Mouse (Mus musculus) olfactory bulb, adult 2 months (tissue): Measurements from ENCODE around the gene Olfr20. TPM values are rescaled to one million over a fixed set of nuclear protein-coding genes. Genes with fewer than 3 reads are reported as not detected.

ENCODE experiments used
- H3K27ac ChIP-seq: fragments of 200-500 bp; 2 replicates; pipeline ENCODE4 v1.5.1; 2012; ENCODE audit warnings: low read depth, low read length; ENCODE audit not compliant: insufficient read depth
- H3K4me1 ChIP-seq: fragments of 200-500 bp; 2 replicates; pipeline ENCODE4 v1.6.1; 2012; ENCODE audit warnings: low read length; ENCODE audit not compliant: control insufficient read depth, insufficient read depth
- H3K4me3 ChIP-seq: fragments of 200-500 bp; 2 replicates; pipeline ENCODE4 v1.5.1; 2012; ENCODE audit warnings: mild to moderate bottlenecking, low read depth, low read length, moderate library complexity; ENCODE audit not compliant: insufficient read depth
- CTCF ChIP-seq: fragments of 200-500 bp; IDR thresholded peaks from 2 replicates; pipeline ENCODE4 v1.5.1; 2012; ENCODE audit warnings: low read depth, mild to moderate bottlenecking, low read length, moderate library complexity; ENCODE audit not compliant: insufficient read depth
- POLR2A ChIP-seq: fragments of 200-500 bp; IDR thresholded peaks from 2 replicates; pipeline ENCODE4 v1.6.1; 2012; ENCODE audit warnings: mild to moderate bottlenecking, low read depth, low read length, moderate library complexity; ENCODE audit not compliant: insufficient read depth
- WGBS: fragments of 180-500 bp; shearing (Covaris S2); methylation state at CpG from one replicate; pipeline ENCODE4 v1.1.7; 2018; 5-methylcytosine and 5-hydroxymethylcytosine counted together
- polyA plus RNA-seq: library from polyadenylated mRNA; stranded (reverse); fragments of >200 nt; gene quantifications from 2 replicates; pipeline ENCODE4 v1.2.4, GENCODE M21; 2012; ENCODE audit warnings: low replicate concordance; ENCODE audit not compliant: missing spikeins, insufficient read depth, insufficient read length

Gene Olfr20
- polyA plus RNA-seq, 1 experiment: not detected

DNA sequence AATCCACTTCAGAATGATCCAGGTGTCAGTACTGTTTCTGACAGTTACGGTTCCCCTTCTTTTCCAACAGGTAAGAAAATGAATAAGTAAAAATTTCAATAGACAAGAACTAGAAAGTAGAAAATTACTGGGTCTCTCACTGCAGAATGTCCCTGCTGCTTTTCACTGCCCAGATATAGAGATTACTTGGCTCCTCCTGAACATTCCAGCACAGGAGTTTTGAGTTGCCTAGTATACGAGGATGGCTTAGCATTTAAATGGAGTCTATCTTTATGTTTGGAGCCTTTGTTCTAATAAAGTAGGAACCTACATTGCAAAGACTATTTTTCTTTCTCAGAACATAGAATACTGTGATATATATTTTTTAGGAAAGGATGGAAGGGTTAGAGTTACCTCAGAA lies 17.2 kb upstream of the Olfr20 start:
- no peak for TF ChIP-seq CTCF
- TF ChIP-seq POLR2A: no peak
- Histone ChIP-seq H3K4me1 (no peaks in the 10 kb centered on the region), H3K4me3 (no peak overlapping the region), H3K27ac (no peak overlapping the region)
- 62% methylated on average over 2 of the region's 2 CpGs for WGBS

DNA sequence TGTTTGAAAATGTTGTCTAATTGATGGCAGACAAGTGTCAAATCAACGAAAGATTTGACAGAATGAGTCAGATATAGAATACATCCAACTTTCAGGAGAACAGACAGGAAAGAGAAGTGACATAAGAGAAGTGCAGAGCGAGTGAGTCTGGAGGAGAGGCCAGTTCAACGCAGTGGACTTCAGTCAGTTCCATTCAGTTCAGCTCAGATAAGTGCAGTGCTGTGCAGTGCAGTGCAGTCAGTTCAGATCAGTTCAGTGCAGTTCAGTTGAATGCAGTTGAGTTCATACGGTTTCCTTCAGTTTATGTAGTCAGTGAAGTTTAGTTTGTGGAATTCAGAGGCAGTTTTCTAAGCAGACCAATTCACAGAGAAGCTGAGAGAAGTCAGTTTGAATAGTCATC lies 13.7 kb upstream of the Olfr20 start:
- TF ChIP-seq POLR2A: no peak
- TF ChIP-seq CTCF: no peak
- WGBS: 80% methylated on average over 4 of the region's 4 CpGs
- no peak overlapping the region for H3K4me3 ChIP-seq
- H3K4me1 ChIP-seq: no peaks in the 10 kb centered on the region
- no peak overlapping the region for H3K27ac ChIP-seq

DNA sequence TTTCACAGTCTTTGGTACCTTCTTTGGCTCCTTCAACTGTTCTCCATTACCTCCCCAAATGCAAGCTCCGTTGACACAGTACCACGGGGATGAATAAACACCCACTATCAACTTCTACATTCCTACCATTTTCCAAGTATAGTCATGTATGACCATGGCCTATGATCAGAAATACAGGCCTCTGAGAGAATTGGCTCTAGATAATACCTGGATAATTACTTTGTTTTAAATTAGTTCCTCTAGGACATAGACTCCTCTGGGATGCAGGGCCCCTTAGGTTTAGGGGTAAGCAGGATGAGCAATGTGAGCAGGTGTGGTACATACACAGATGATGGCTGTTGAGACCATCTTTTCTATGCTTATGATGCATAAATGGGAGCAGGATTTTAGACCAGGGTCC lies 20.4 kb downstream of the Olfr20 start, which contains the start of gene Olfr376:
TSS of gene Olfr376 (plus strand) at position 301 of the 400 bp plus-strand sequence.
- no peak within 1 kb of the TSS for H3K27ac ChIP-seq
- H3K4me1 ChIP-seq: no peaks in the 10 kb centered on the region
- H3K4me3 ChIP-seq: no peak within 1 kb of the TSS
- TF ChIP-seq CTCF (no peak), POLR2A (no peak)
- 90% methylated on average over 2 of the region's 2 CpGs for WGBS

DNA sequence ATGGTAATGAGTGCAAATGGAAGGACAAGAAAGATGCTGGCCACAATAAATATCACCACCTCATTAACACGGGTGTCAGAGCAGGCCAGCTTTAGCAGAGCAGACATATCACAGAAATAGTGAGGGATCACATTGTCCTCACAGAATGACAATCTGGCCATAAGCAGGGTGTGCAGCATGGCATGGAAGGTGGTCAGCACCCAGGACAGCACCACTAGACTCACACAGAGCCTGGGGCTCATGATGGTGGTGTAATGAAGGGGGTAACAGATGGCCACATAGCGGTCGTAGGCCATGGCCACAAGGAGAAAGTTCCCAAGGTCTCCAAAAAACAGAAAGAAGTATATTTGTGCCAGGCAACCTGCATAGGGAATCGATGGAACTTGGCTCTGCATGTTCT lies 44.8 kb downstream of the Olfr20 start:
- Histone ChIP-seq H3K4me1 (no peaks in the 10 kb centered on the region), H3K27ac (no peak overlapping the region), H3K4me3 (no peak overlapping the region)
- 73% methylated on average over 4 of the region's 4 CpGs for WGBS
- TF ChIP-seq POLR2A (no peak), CTCF (no peak)

DNA sequence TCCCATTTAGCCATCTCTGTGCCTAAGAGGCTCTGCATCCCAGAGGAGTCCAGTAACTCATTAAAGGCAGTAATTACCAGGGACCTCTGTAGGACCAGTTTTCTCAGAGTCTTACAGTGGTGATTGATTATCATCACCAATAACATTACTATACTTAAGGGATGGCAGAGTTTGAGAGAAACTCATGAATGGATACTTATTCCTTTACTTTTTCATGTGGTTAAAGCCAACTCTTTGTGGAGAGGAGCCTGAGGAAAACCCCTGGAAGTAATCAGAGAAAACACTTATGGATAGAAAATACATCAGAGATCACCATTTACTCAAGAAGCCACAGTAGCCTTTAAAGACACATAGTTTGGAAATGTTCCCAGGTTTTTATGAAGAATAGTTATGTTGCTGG lies 48.9 kb downstream of the Olfr20 start, which contains the start of gene Olfr1:
TSS of gene Olfr1 (minus strand) at position 101 of the 400 bp plus-strand sequence.
- Histone ChIP-seq H3K4me3 (no peak within 1 kb of the TSS), H3K4me1 (no peaks in the 10 kb centered on the region), H3K27ac (no peak within 1 kb of the TSS)
- TF ChIP-seq POLR2A (no peak), CTCF (no peak)

Other genes with a start within 250 kb of the Olfr20 start
- gene Haspin, start 212.5 kb upstream of the Olfr20 start, polyA plus RNA-seq: not detected in 2 replicates
- not detected in 2 replicates for gene P2rx5, start 190.4 kb upstream of the Olfr20 start, polyA plus RNA-seq
- gene Emc6, start 173.7 kb upstream of the Olfr20 start, polyA plus RNA-seq: not detected in 2 replicates
- not detected in 2 replicates for gene Tax1bp3, start 173.7 kb upstream of the Olfr20 start, polyA plus RNA-seq
- not detected in 2 replicates for gene Ctns, start 151.7 kb upstream of the Olfr20 start, polyA plus RNA-seq
- not detected in 2 replicates for gene Shpk, start 151.3 kb upstream of the Olfr20 start, polyA plus RNA-seq
- not detected in 2 replicates for gene Trpv1, start 116.5 kb upstream of the Olfr20 start, polyA plus RNA-seq
- gene Trpv3, start 83.4 kb upstream of the Olfr20 start, polyA plus RNA-seq: not detected in 2 replicates
- gene Aspa, start 21.2 kb upstream of the Olfr20 start, polyA plus RNA-seq: not detected in 2 replicates
- not detected in 2 replicates for gene Gm49340, start 21.0 kb upstream of the Olfr20 start, polyA plus RNA-seq
- gene Spata22, start 21.0 kb upstream of the Olfr20 start, polyA plus RNA-seq: not detected in 2 replicates
- gene Olfr376, start 20.5 kb downstream of the Olfr20 start, polyA plus RNA-seq: not detected in 2 replicates
- not detected in 2 replicates for gene Olfr1, start 48.8 kb downstream of the Olfr20 start, polyA plus RNA-seq
- not detected in 2 replicates for gene Olfr378, start 77.7 kb downstream of the Olfr20 start, polyA plus RNA-seq
- gene Olfr380, start 106.7 kb downstream of the Olfr20 start, polyA plus RNA-seq: not detected in 2 replicates
- not detected in 2 replicates for gene Olfr381, start 140.8 kb downstream of the Olfr20 start, polyA plus RNA-seq
- not detected in 2 replicates for gene Olfr382, start 166.4 kb downstream of the Olfr20 start, polyA plus RNA-seq
- not detected in 2 replicates for gene Olfr385, start 242.2 kb downstream of the Olfr20 start, polyA plus RNA-seq
- not detected in 2 replicates for gene Olfr384, start 247.8 kb downstream of the Olfr20 start, polyA plus RNA-seq